Mouse (Mus musculus) embryonic facial prominence, embryonic 14.5 days (tissue): ENCODE measurements around the gene Higd1a. TPM values are rescaled to one million over a fixed set of nuclear protein-coding genes. Genes with fewer than 3 reads are reported as not detected.

ENCODE experiments used
- ATAC-seq: fragments of 200-750 bp; cut with Nextera tagmentation; 2 replicates; pipeline ENCODE4 v1.8.0; 2017; ENCODE audit warnings: low read depth, moderate number of reproducible peaks, moderate TSS enrichment
- DNase-seq: peaks from one replicate; pipeline ENCODE4 v3.0.0-alpha.2; 2015; ENCODE audit warnings: low spot score
- H3K27ac ChIP-seq: fragments of 300-500 bp; sonication (generic); replicated peaks from 2 replicates; pipeline ENCODE4 v1.5.1; 2014; ENCODE audit warnings: low read depth, mild to moderate bottlenecking, low read length, moderate library complexity
- H3K27me3 ChIP-seq: fragments of 300-500 bp; sonication (generic); replicated peaks from 2 replicates; pipeline ENCODE4 v1.6.1; 2014; ENCODE audit warnings: low read length; ENCODE audit not compliant: control insufficient read depth, insufficient read depth
- H3K36me3 ChIP-seq: fragments of 300-500 bp; sonication (generic); 2 replicates; pipeline ENCODE4 v1.6.1; 2014; ENCODE audit warnings: low read length, mixed read lengths; ENCODE audit not compliant: control insufficient read depth, insufficient read depth
- H3K4me1 ChIP-seq: fragments of 300-500 bp; sonication (generic); 2 replicates; pipeline ENCODE4 v1.6.1; 2014; ENCODE audit warnings: antibody characterized with exemption, low read length; ENCODE audit not compliant: control insufficient read depth, insufficient read depth
- H3K4me2 ChIP-seq: fragments of 300-500 bp; sonication (generic); 2 replicates; pipeline ENCODE4 v1.6.1; 2014; ENCODE audit warnings: low read depth, mild to moderate bottlenecking, low read length, moderate library complexity, mixed read lengths
- H3K4me3 ChIP-seq: fragments of 300-500 bp; sonication (generic); 2 replicates; pipeline ENCODE4 v1.5.1; 2014; ENCODE audit warnings: low read depth, mild to moderate bottlenecking, low read length
- H3K9ac ChIP-seq: fragments of 300-500 bp; sonication (generic); 2 replicates; pipeline ENCODE4 v1.6.1; 2014; ENCODE audit warnings: low read depth, mild to moderate bottlenecking, low read length, moderate library complexity, mixed read lengths
- H3K9me3 ChIP-seq: fragments of 300-500 bp; sonication (generic); 2 replicates; pipeline ENCODE4 v1.6.1; 2016; ENCODE audit warnings: low read length; ENCODE audit not compliant: control insufficient read depth
- whole genome bisulfite sequencing: fragments of 180-500 bp; shearing (Covaris S2); extraction: QIAGEN DNeasy Blood & Tissue Kit; methylation state at CpG from one replicate; pipeline ENCODE4 v1.1.7; 2014; 5-methylcytosine and 5-hydroxymethylcytosine counted together
- polyA plus RNA-seq: library from polyadenylated mRNA; unstranded; fragments of >200 nt; fragmentation: Nextera tagmentation; extraction: Ambion mirVana; gene quantifications from 2 replicates; pipeline ENCODE4 v1.2.1, GENCODE M21; 2014

Gene Higd1a
- 185 and 192 TPM in 2 replicates for polyA plus RNA-seq

- Histone ChIP-seq H3K27me3 (no peaks in the 10 kb centered on the region), H3K9me3 (no peaks in the 10 kb centered on the region), H3K4me1 (0 out of 2 replicates have a peak, but pooled peaks cover 6% of the 10 kb centered on the region), H3K4me3 (peak within 1 kb of the TSS; percentile 89), H3K27ac (peak within 1 kb of the TSS; percentile 96), H3K36me3 (no peaks in the 10 kb centered on the region), H3K9ac (peak within 1 kb of the TSS; percentile 90), H3K4me2 (peak within 1 kb of the TSS; percentile 91)
- 14% methylated on average over 6 of the region's 6 CpGs for WGBS
- DNase-seq (no peak), ATAC-seq (no peak)
Measured at GRCm38 (mm10) chr9:121858153-121858488, at the start of gene Higd1a. Gene Higd1a, minus strand, starts transcription at chr9:121858362.

GRCm38 (mm10) chr9:121907356-121908070, 49.4 kb upstream of the Higd1a start:
- WGBS: 69% methylated on average over 10 of the region's 10 CpGs
- Histone ChIP-seq H3K9me3 (no peaks in the 10 kb centered on the region), H3K4me1 (no peaks in the 10 kb centered on the region), H3K4me2 (no peak overlapping the region), H3K36me3 (no peaks in the 10 kb centered on the region), H3K27me3 (no peaks in the 10 kb centered on the region), H3K4me3 (no peak overlapping the region), H3K27ac (no peak overlapping the region), H3K9ac (no peak overlapping the region)
- no peak for DNase-seq
- ATAC-seq: no peak

DNA sequence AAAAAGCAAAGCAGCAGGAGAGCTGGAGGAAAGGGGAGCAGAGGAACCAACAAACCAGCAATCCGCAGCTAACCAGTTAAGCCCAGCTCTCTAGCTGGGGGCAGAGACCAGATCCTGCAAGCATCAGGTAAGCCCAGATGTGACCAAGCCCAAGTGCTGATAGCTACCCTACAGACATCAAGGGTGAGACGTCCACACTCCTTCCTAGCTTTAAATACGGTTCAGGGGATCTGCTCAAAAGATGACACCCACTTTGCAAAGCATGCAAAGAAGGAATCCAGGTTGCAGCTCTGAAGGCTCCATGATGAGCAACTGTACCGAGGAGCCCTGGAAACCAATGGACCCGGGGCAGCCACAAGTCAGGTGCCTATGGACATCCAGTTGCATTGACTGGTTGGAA, 48.3 kb upstream of the Higd1a start:
- no peaks in the 10 kb centered on the region for H3K4me1 ChIP-seq
- DNase-seq (no peak), ATAC-seq (no peak)
- no peak overlapping the region for H3K4me3 ChIP-seq
- no peak overlapping the region for H3K27ac ChIP-seq
- no peak overlapping the region for H3K4me2 ChIP-seq
- no peaks in the 10 kb centered on the region for H3K9me3 ChIP-seq
- H3K36me3 ChIP-seq: no peaks in the 10 kb centered on the region
- H3K9ac ChIP-seq: no peak overlapping the region
- 77% methylated on average over 5 of the region's 5 CpGs for WGBS
- H3K27me3 ChIP-seq: no peaks in the 10 kb centered on the region

DNA sequence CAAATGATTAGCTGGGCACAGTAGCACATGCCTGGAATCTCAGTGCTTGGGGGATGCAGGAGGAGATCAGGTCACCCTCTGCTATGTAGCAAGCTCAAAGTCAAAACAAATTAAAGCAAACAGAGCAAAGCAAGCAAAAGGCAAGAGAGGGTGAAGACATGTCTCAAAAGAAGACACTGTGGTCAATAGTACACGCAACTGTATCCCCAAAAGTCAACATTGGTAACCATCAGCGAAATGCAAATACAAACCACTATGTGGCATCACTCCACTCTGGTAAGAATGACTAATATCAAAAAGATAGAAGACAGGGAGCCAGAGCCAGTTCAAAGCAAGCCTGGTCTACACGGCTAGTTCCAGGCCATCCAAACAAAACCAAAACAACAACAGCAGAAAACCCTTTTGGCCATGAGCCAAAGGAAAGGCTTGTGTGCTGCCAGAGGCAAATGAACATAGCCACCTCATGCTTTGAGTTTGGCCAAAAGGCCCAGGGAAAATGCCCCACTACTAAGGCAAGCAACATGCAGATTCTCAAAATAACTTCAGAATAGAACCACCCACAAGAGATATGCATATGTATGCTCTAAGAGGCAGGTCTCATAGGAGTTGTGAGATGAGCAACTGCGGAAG, 47.5 kb upstream of the Higd1a start:
- 80% methylated on average over 4 of the region's 4 CpGs for WGBS
- no peaks in the 10 kb centered on the region for H3K27me3 ChIP-seq
- no peak overlapping the region for H3K27ac ChIP-seq
- no peak overlapping the region for H3K9ac ChIP-seq
- H3K4me3 ChIP-seq: no peak overlapping the region
- no peaks in the 10 kb centered on the region for H3K36me3 ChIP-seq
- H3K9me3 ChIP-seq: no peaks in the 10 kb centered on the region
- H3K4me1 ChIP-seq: no peaks in the 10 kb centered on the region
- no peak overlapping the region for H3K4me2 ChIP-seq
- DNase-seq (no peak), ATAC-seq (no peak)

DNA sequence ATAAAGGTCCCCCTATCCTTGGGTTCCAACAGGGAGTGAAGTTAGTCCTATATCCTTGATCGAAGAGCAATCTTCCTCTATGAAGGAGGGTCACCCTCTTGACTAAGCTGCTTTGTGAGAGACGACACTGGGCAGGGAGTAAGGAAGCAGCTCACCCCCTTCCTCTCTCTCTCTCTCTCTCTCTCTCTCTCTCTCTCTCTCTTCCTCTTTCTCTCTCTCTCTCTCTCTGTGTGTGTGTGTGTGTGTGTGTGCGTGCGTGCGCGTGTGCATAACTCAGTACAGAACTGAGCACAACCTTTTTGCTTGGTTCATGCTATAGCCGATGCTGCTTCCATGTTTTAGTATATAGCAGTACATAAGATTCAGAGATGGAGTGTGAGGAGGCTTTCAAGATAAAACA, 46.8 kb upstream of the Higd1a start:
- WGBS: 90% methylated on average over 7 of the region's 7 CpGs

GRCm38 (mm10) chr9:121904319-121904718, 46.2 kb upstream of the Higd1a start:
- 77% methylated on average over 4 of the region's 4 CpGs for WGBS
- H3K27ac ChIP-seq: no peak overlapping the region

More for the DNA sequence above, 46.8 kb upstream of the Higd1a start:
- no peaks in the 10 kb centered on the region for H3K36me3 ChIP-seq
- no peak overlapping the region for H3K27ac ChIP-seq
- H3K4me1 ChIP-seq: no peaks in the 10 kb centered on the region
- no peak overlapping the region for H3K4me3 ChIP-seq
- no peak overlapping the region for H3K9ac ChIP-seq
- H3K9me3 ChIP-seq: no peaks in the 10 kb centered on the region
- no peak for ATAC-seq
- no peak for DNase-seq
- no peak overlapping the region for H3K4me2 ChIP-seq
- H3K27me3 ChIP-seq: no peaks in the 10 kb centered on the region

DNA sequence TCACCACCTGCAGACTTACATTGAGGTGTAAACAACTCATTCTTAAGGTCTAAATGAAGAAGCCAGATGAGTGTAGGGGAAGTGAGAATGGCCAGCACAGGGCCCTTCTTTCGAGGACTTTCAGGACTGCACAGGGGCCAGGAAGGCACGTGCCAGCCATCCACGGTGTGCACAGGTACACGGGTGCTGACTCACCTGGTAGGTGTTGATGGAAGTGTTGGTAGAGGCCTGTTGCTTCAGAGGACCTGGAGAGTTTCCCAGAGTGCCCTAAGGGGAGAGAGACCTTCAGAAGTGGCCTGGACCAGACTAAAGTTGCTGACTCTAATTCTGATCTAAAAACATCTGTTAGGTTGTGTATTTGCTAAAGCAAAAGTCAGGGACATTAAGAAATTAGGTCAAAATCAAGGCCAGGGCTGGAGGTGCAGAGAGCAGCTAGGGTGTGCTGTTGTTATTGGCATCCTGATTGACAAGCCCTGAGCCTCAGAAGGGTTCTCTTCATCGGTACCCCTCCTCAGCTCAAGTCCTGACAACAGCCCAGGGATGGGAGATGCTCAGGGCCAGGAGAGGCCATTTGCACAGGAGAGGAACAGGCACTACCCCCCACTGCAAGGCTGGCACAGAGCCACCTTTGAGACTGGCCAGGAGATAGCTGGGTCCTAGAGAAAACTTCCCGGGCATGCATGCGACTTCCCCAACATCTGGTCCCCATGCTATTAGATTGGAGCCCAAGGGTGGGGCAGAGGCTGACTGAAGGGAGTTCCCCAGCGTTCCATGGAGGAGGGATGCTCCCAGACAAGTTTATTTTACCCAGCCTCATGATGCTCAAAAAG, 45.5 kb upstream of the Higd1a start:
- H3K27ac ChIP-seq: no peak overlapping the region
- no peak overlapping the region for H3K4me3 ChIP-seq
- no peak overlapping the region for H3K4me2 ChIP-seq
- no peaks in the 10 kb centered on the region for H3K9me3 ChIP-seq
- H3K9ac ChIP-seq: no peak overlapping the region
- H3K4me1 ChIP-seq: no peaks in the 10 kb centered on the region
- no peak for ATAC-seq
- DNase-seq: no peak
- WGBS: 74% methylated on average over 8 of the region's 8 CpGs
- no peaks in the 10 kb centered on the region for H3K36me3 ChIP-seq
- H3K27me3 ChIP-seq: no peaks in the 10 kb centered on the region

More at GRCm38 (mm10) chr9:121904319-121904718, 46.2 kb upstream of the Higd1a start:
- no peak overlapping the region for H3K4me2 ChIP-seq
- H3K27me3 ChIP-seq: no peaks in the 10 kb centered on the region
- ATAC-seq (no peak), DNase-seq (no peak)
- H3K4me3 ChIP-seq: no peak overlapping the region
- H3K9me3 ChIP-seq: no peaks in the 10 kb centered on the region
- H3K9ac ChIP-seq: no peak overlapping the region
- no peaks in the 10 kb centered on the region for H3K4me1 ChIP-seq
- no peaks in the 10 kb centered on the region for H3K36me3 ChIP-seq

- Histone ChIP-seq H3K4me1 (no peaks in the 10 kb centered on the region), H3K9ac (no peak overlapping the region), H3K27me3 (no peaks in the 10 kb centered on the region), H3K27ac (no peak overlapping the region), H3K4me2 (no peak overlapping the region), H3K9me3 (no peaks in the 10 kb centered on the region), H3K36me3 (no peaks in the 10 kb centered on the region), H3K4me3 (no peak overlapping the region)
- 77% methylated on average over 5 of the region's 5 CpGs for WGBS
- ATAC-seq: no peak
- DNase-seq: no peak
Measured at GRCm38 (mm10) chr9:121901710-121902700, 43.8 kb upstream of the Higd1a start.
